Mouse (Mus musculus) cerebellum, adult 2 months (tissue): ENCODE measurements around the gene Foxk1.

Experiments used
- CTCF ChIP-seq: fragments of 200-500 bp; IDR thresholded peaks from 2 replicates; pipeline ENCODE4 v1.5.1; 2011; ENCODE audit warnings: low read depth, mild to moderate bottlenecking, control low read depth, low read length, moderate library complexity, borderline replicate concordance; ENCODE audit not compliant: insufficient read depth
- POLR2A ChIP-seq: fragments of 200-500 bp; IDR thresholded peaks from 2 replicates; pipeline ENCODE4 v1.6.1; 2011; ENCODE audit warnings: low read length, control low read depth, borderline replicate concordance; ENCODE audit not compliant: insufficient read depth

GRCm38 (mm10) chr5:142504175-142504574 lies 102.9 kb downstream of the Foxk1 start:
- TF ChIP-seq POLR2A = no peak
- TF ChIP-seq CTCF = no peak
